Mouse (Mus musculus) lung, postnatal 36 days (tissue): Measurements from ENCODE around the gene Dyrk2.

Experiments used
- DNase-seq: peaks from one replicate; pipeline ENCODE4 v3.0.0; 2022; ENCODE audit warnings: mixed read lengths

The Dyrk2 gene

GRCm38 (mm10) chr10:118870201-118870980, at the start of gene Dyrk2:
Gene Dyrk2, minus strand, starts transcription at chr10:118870209.
- DNase-seq, result peak; percentile 42

- no peak for DNase-seq
These were observed 32.6 kb upstream of the Dyrk2 start for GRCm38 (mm10) chr10:118902625-118903024.

- DNase-seq, result no peak
These were observed 23.6 kb upstream of the Dyrk2 start for GRCm38 (mm10) chr10:118893645-118894044.

- DNase-seq, result no peak
These were observed 14.1 kb upstream of the Dyrk2 start for GRCm38 (mm10) chr10:118884126-118884525.

GRCm38 (mm10) chr10:118883317-118883716, 13.3 kb upstream of the Dyrk2 start:
- DNase-seq, result no peak

GRCm38 (mm10) chr10:118882258-118882885, 12.4 kb upstream of the Dyrk2 start:
- DNase-seq, result peak; percentile 73

GRCm38 (mm10) chr10:118880776-118881175, 10.8 kb upstream of the Dyrk2 start:
- no peak for DNase-seq

GRCm38 (mm10) chr10:118872196-118872595, 2.2 kb upstream of the Dyrk2 start:
- no peak for DNase-seq

- peak; percentile 89 for DNase-seq
These were observed 413 bp downstream of the Dyrk2 start for GRCm38 (mm10) chr10:118869591-118870001.

- DNase-seq, result peak; percentile 79
These were observed 1.1 kb downstream of the Dyrk2 start for GRCm38 (mm10) chr10:118868601-118869590.

GRCm38 (mm10) chr10:118867896-118868600, 2.0 kb downstream of the Dyrk2 start:
- DNase-seq, result peak; percentile 58

- DNase-seq, result no peak
These were observed 2.6 kb downstream of the Dyrk2 start for GRCm38 (mm10) chr10:118867304-118867895.

GRCm38 (mm10) chr10:118864976-118865375, 5.0 kb downstream of the Dyrk2 start:
- no peak for DNase-seq

- DNase-seq, result no peak
These were observed 6.4 kb downstream of the Dyrk2 start for GRCm38 (mm10) chr10:118863611-118864010.

GRCm38 (mm10) chr10:118862233-118862632, 7.8 kb downstream of the Dyrk2 start:
- DNase-seq, result peak; percentile 56

GRCm38 (mm10) chr10:118861234-118862025, 8.6 kb downstream of the Dyrk2 start:
- peak; percentile 50 for DNase-seq

- no peak for DNase-seq
These were observed 10.4 kb downstream of the Dyrk2 start for GRCm38 (mm10) chr10:118859655-118860054.

- DNase-seq, result no peak
These were observed 15.4 kb downstream of the Dyrk2 start for GRCm38 (mm10) chr10:118854641-118855040.

GRCm38 (mm10) chr10:118852554-118852953, 17.5 kb downstream of the Dyrk2 start:
- DNase-seq, result no peak

- DNase-seq, result no peak
These were observed 21.5 kb downstream of the Dyrk2 start for GRCm38 (mm10) chr10:118848501-118848900.

GRCm38 (mm10) chr10:118846991-118847545, 22.9 kb downstream of the Dyrk2 start:
- no peak for DNase-seq
